Mouse (Mus musculus) myocyte (in vitro differentiated cells): ENCODE results near the gene Sparc. TPM values are rescaled to one million over a fixed set of nuclear protein-coding genes. Genes with fewer than 3 reads are reported as not detected.

Experiments used
- H3K27me3 ChIP-seq: one replicate; pipeline ENCODE4 v1.6.1; 2011; ENCODE audit not compliant: control insufficient read depth, insufficient read depth, insufficient read length
- H3K36me3 ChIP-seq: one replicate; pipeline ENCODE4 v1.6.1; 2011; ENCODE audit not compliant: control insufficient read depth, insufficient read depth
- H3K4me2 ChIP-seq: one replicate; pipeline ENCODE4 v1.6.1; 2011; ENCODE audit warnings: low read depth, control low read depth
- H3K4me3 ChIP-seq: one replicate; pipeline ENCODE4 v1.5.1; 2011; ENCODE audit warnings: mild to moderate bottlenecking, control low read depth, moderate library complexity
- H3K79me2 ChIP-seq: one replicate; pipeline ENCODE4 v1.6.1; 2011; ENCODE audit not compliant: control insufficient read depth, insufficient read depth
- H3ac ChIP-seq: one replicate; pipeline ENCODE4 v1.6.1; 2011; ENCODE audit not compliant: control insufficient read depth, insufficient read length
- CEBPB ChIP-seq: IDR thresholded peaks from 2 replicates; pipeline ENCODE4 v1.6.1; 2011; ENCODE audit warnings: mild to moderate bottlenecking, moderate library complexity; ENCODE audit not compliant: poor library complexity, insufficient read depth, severe bottlenecking
- E2F4 ChIP-seq: IDR thresholded peaks from one replicate; pipeline ENCODE4 v1.6.1; 2011; ENCODE audit warnings: mild to moderate bottlenecking, control low read depth, moderate library complexity; ENCODE audit not compliant: insufficient read depth
- MAX ChIP-seq: IDR thresholded peaks from one replicate; pipeline ENCODE4 v1.6.1; 2011; ENCODE audit warnings: low read depth, mild to moderate bottlenecking, control low read depth
- MYOD1 ChIP-seq, 3 experiments: IDR thresholded peaks; one replicate each; pipeline ENCODE4 v1.6.1; 2011; ENCODE audit warnings: control low read depth in 2 of 3, low read depth in 2 of 3, mild to moderate bottlenecking in 2 of 3, moderate library complexity in 1 of 3; ENCODE audit not compliant: insufficient read length in 2 of 3, control insufficient read depth in 1 of 3
- MYOG ChIP-seq, 3 experiments: IDR thresholded peaks; one replicate each; pipeline ENCODE4 v1.6.1; 2011; ENCODE audit warnings: control low read depth in 2 of 3, low read depth in 2 of 3, mild to moderate bottlenecking in 2 of 3; ENCODE audit not compliant: insufficient read length in 2 of 3, control insufficient read depth in 1 of 3, insufficient read depth in 1 of 3
- POLR2A ChIP-seq: IDR thresholded peaks from one replicate; pipeline ENCODE4 v1.6.1; 2011; ENCODE audit warnings: low read depth, mild to moderate bottlenecking, control low read depth, moderate library complexity; ENCODE audit not compliant: insufficient read length
- POLR2AphosphoS2 ChIP-seq: IDR thresholded peaks from one replicate; pipeline ENCODE4 v1.6.1; 2011; ENCODE audit warnings: low read depth, control low read depth; ENCODE audit not compliant: insufficient read length
- REST ChIP-seq: IDR thresholded peaks from one replicate; pipeline ENCODE4 v1.6.1; 2011; ENCODE audit warnings: mild to moderate bottlenecking, control low read depth, moderate library complexity; ENCODE audit not compliant: insufficient read depth, insufficient read length
- SRF ChIP-seq: IDR thresholded peaks from one replicate; pipeline ENCODE4 v1.6.1; 2011; ENCODE audit warnings: low read depth; ENCODE audit not compliant: control insufficient read depth, insufficient read length
- TCF12 ChIP-seq: IDR thresholded peaks from one replicate; pipeline ENCODE4 v1.6.1; 2011; ENCODE audit warnings: mild to moderate bottlenecking, control low read depth; ENCODE audit not compliant: poor library complexity, insufficient read depth, severe bottlenecking
- TCF3 ChIP-seq: IDR thresholded peaks from one replicate; pipeline ENCODE4 v1.6.1; 2011; ENCODE audit warnings: low read depth, control low read depth; ENCODE audit not compliant: insufficient read length
- USF1 ChIP-seq: IDR thresholded peaks from one replicate; pipeline ENCODE4 v1.6.1; 2011; ENCODE audit warnings: low read depth, mild to moderate bottlenecking, control low read depth, moderate library complexity
- polyA plus RNA-seq: library from polyadenylated mRNA; unstranded; fragments of >200 nt; fragmentation: generic; extraction: Trizol; gene quantifications from one replicate; pipeline ENCODE4 v1.2.1, GENCODE M21; 2012; ENCODE audit warnings: missing spikeins

The Sparc gene
- polyA plus RNA-seq, 1 experiment: 1,961 TPM

GRCm38 (mm10) chr11:55412034-55412433, 10.9 kb downstream of the Sparc start:
- Histone ChIP-seq H3K27me3 (no peaks in the 10 kb centered on the region), H3K79me2 (peaks cover 73% of the 10 kb centered on the region), H3ac (no peak overlapping the region), H3K36me3 (peaks cover 46% of the 10 kb centered on the region), H3K4me3 (no peak overlapping the region), H3K4me2 (peak overlapping the region; percentile 95)
- TF ChIP-seq REST (no peak), MYOG (IDR thresholded peaks at IDR 0.05; ENCODE audit: control insufficient read depth in 1 of 3, insufficient read depth in 1 of 3, insufficient read length in 2 of 3, low read depth in 2 of 3) (no peak), POLR2A (no peak), POLR2AphosphoS2 (no peak), TCF12 (no peak), USF1 (no peak), MAX (no peak), TCF3 (no peak), CEBPB (no peak), MYOD1 (IDR thresholded peaks at IDR 0.05; ENCODE audit: control insufficient read depth in 1 of 3, insufficient read length in 2 of 3, low read depth in 2 of 3) (no peak), E2F4 (no peak), SRF (no peak)

- H3ac ChIP-seq: no peak overlapping the region
- peak overlapping the region; percentile 21 for H3K4me2 ChIP-seq
- H3K36me3 ChIP-seq: peaks cover 58% of the 10 kb centered on the region
- H3K79me2 ChIP-seq: peaks cover 57% of the 10 kb centered on the region
- H3K4me3 ChIP-seq: no peak overlapping the region
- no peaks in the 10 kb centered on the region for H3K27me3 ChIP-seq
- TF ChIP-seq MYOD1 (IDR thresholded peaks at IDR 0.05; ENCODE audit: control insufficient read depth in 1 of 3, insufficient read length in 2 of 3, low read depth in 2 of 3) (no peak), MAX (no peak), TCF3 (no peak), USF1 (no peak), CEBPB (no peak), TCF12 (no peak), E2F4 (no peak), REST (no peak), POLR2A (no peak), POLR2AphosphoS2 (no peak), SRF (no peak), MYOG (IDR thresholded peaks at IDR 0.05; ENCODE audit: control insufficient read depth in 1 of 3, insufficient read depth in 1 of 3, insufficient read length in 2 of 3, low read depth in 2 of 3) (no peak)
Measured at GRCm38 (mm10) chr11:55410502-55410901, 12.5 kb downstream of the Sparc start.

GRCm38 (mm10) chr11:55410005-55410404, 13.0 kb downstream of the Sparc start:
- no peak overlapping the region for H3K4me3 ChIP-seq
- no peak overlapping the region for H3ac ChIP-seq
- H3K36me3 ChIP-seq: peaks cover 63% of the 10 kb centered on the region
- H3K27me3 ChIP-seq: no peaks in the 10 kb centered on the region
- TF ChIP-seq E2F4 (no peak), MYOG (IDR thresholded peaks at IDR 0.05; ENCODE audit: control insufficient read depth in 1 of 3, insufficient read depth in 1 of 3, insufficient read length in 2 of 3, low read depth in 2 of 3) (no peak), POLR2AphosphoS2 (no peak), MYOD1 (IDR thresholded peaks at IDR 0.05; ENCODE audit: control insufficient read depth in 1 of 3, insufficient read length in 2 of 3, low read depth in 2 of 3) (no peak), TCF3 (no peak), POLR2A (no peak), SRF (no peak), TCF12 (no peak), CEBPB (no peak), USF1 (no peak), REST (no peak)
- no peak overlapping the region for H3K4me2 ChIP-seq
- H3K79me2 ChIP-seq: peaks cover 55% of the 10 kb centered on the region

- Histone ChIP-seq H3K79me2 (peaks cover 33% of the 10 kb centered on the region), H3ac (no peak overlapping the region), H3K4me2 (no peak overlapping the region), H3K36me3 (peaks cover 79% of the 10 kb centered on the region), H3K27me3 (no peaks in the 10 kb centered on the region), H3K4me3 (no peak overlapping the region)
- TF ChIP-seq E2F4 (no peak), POLR2A (peak; percentile 42), POLR2AphosphoS2 (peak; percentile 50)
Measured at GRCm38 (mm10) chr11:55407133-55407532, 15.8 kb downstream of the Sparc start.
